Mouse (Mus musculus) megakaryocyte, embryonic 14.5 days (primary cell): Measurements from ENCODE around the gene Upp2.

Experiments
- FLI1 ChIP-seq: IDR thresholded peaks from 2 replicates; pipeline ENCODE4 v1.6.1; 2012; ENCODE audit warnings: low read length, inconsistent platforms, mixed read lengths
- GATA1 ChIP-seq: IDR thresholded peaks from 3 replicates; pipeline ENCODE4 v1.6.1; 2012; ENCODE audit warnings: mixed read lengths, low read length, inconsistent platforms, borderline replicate concordance

DNA sequence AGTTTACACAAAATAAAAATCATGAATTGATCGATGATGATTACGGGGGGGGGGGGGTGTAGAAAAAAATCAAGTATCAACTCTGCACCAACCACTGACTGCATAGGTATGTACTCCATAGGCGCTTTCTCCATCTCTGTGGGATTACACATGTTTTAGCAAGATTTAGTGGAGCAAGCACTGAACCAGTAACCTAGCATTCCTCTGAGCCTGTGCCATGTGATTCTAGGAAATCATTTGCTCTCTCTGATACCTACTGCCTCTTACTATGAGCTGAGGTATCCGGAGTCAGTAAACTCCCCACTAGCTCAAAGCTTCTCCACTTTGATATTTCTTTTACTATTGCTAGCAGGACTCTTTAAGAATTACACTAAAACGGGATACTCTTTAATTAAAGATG is 43.2 kb upstream of the Upp2 start:
- TF ChIP-seq GATA1: no peak
- TF ChIP-seq FLI1: no peak
